In the genomic region with DNA sequence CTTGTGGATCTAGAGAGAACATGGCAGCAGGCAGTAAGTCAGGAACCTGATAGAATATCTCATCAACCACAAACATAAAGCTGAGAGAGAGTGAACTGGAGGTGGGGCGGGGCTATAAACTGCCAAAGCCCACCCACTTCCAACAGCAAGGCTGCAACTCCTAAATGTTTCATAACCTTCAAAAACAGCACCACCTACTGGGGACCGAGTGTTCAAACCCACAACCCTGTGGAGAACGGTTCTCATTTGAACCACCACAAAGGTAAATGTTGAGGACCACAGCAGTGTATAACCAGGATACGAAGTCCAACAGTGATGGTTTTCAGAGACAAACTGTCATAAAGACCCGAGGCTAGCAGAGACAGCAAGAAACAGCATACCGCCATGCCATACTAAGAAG, we compare ENCODE assay signal across 15 mouse cellular contexts.
"Had no signal": no experiment of that assay in that cellular context is flagged by ENCODE, and none has a peak within 500 bp of the region (broad histone marks: within the 10 kb centered on the region; RNA-seq: fewer than 3 reads in every experiment).

No protein-coding gene starts in this region.

- H3K4me2 ChIP-seq: limb, embryonic 13.5 days; midbrain, embryonic 13.5 days; neural tube, embryonic 15.5 days had no signal

- ATAC-seq: midbrain, embryonic 13.5 days had no signal

- H3K9me3 ChIP-seq: midbrain, embryonic 13.5 days; neural tube, embryonic 15.5 days had no signal

- H3K27me3 ChIP-seq: limb, embryonic 13.5 days; midbrain, embryonic 13.5 days; neural tube, embryonic 15.5 days had no signal

- H3K4me3 ChIP-seq: limb, embryonic 13.5 days; midbrain, embryonic 13.5 days; myocyte; neural tube, embryonic 15.5 days had no signal

- H3K9ac ChIP-seq: limb, embryonic 13.5 days; liver, embryonic 14.5 days; midbrain, embryonic 13.5 days; neural tube, embryonic 15.5 days had no signal

- H3K4me1 ChIP-seq: limb, embryonic 13.5 days; midbrain, embryonic 13.5 days; neural tube, embryonic 15.5 days had no signal

- H3K27ac ChIP-seq: limb, embryonic 13.5 days; liver, embryonic 14.5 days; midbrain, embryonic 13.5 days; neural tube, embryonic 15.5 days had no signal

- DNase-seq: kidney, adult 9 months; kidney, postnatal 10 days; layer of hippocampus, adult 9-11 months; layer of hippocampus, postnatal 36 days; left cerebral cortex, postnatal 4 days; lung, adult 18-20 months; right cerebral cortex, adult 18-20 months; right cerebral cortex, postnatal 25 days; thymus, adult 18-20 months; thymus, postnatal 25 days had no signal
